Mouse (Mus musculus) lung, adult 2 months (tissue): ENCODE data around the gene Gm20388.

Experiments used
- CTCF ChIP-seq: fragments of 200-500 bp; IDR thresholded peaks from 2 replicates; pipeline ENCODE4 v1.5.1; 2011; ENCODE audit warnings: mild to moderate bottlenecking, low read length, control low read depth; ENCODE audit not compliant: insufficient read depth
- POLR2A ChIP-seq: fragments of 200-500 bp; IDR thresholded peaks from 2 replicates; pipeline ENCODE4 v1.6.1; 2011; ENCODE audit warnings: low read depth, mild to moderate bottlenecking, control low read depth, low read length, borderline replicate concordance; ENCODE audit errors: extremely low read depth

- TF ChIP-seq CTCF: no peak
- no peak for TF ChIP-seq POLR2A
Observed at GRCm38 (mm10) chr8:121201651-121202050, 1291.0 kb downstream of the Gm20388 start.
